Mouse (Mus musculus): ENCODE measurements around the gene Rhobtb3. TPM values are rescaled to one million over a fixed set of nuclear protein-coding genes. Genes with fewer than 3 reads are reported as not detected.
"Not testable (repeated sequence)": the region's sequence is repeated elsewhere in the genome, so short reads cannot be mapped to it uniquely, and the experiment has no call there.

Rhobtb3 gene
- polyA plus RNA-seq, 1 experiment, result 0.55 TPM

DNA sequence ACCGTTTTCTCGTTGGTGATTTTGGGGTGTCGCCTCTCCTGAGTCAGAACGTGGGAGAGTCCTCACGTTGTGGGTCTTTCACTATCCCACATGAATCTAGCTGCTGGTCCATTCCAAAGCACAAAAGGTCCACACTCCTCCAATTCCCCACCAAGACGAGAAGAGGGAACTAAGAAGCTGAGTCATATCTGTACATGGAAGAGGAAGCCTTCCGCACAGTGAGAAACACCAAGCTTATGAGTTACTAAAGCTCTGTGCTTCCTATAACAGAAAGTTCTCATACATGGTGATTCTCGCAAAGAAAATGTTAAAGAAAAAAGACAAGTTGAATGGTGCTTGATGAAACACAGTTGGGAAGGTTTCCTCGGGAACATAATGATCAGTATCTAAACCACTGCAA is 120.5 kb downstream of the Rhobtb3 start:
- Histone ChIP-seq H3K27ac (ENCODE audit: insufficient read depth, low read depth, low read length) (peak overlapping the region; percentile 51), H3K4me3 (ENCODE audit: insufficient read depth, low read length) (no peak overlapping the region), H3K4me1 (ENCODE audit: control insufficient read depth, insufficient read depth, low read length) (peaks cover 33% of the 10 kb centered on the region)
- TF ChIP-seq CTCF (IDR thresholded peaks at IDR 0.05; ENCODE audit: low read depth, low read length), result no peak
- no peak for TF ChIP-seq POLR2A (IDR thresholded peaks at IDR 0.05; ENCODE audit: borderline replicate concordance, low read depth, low read length)

DNA sequence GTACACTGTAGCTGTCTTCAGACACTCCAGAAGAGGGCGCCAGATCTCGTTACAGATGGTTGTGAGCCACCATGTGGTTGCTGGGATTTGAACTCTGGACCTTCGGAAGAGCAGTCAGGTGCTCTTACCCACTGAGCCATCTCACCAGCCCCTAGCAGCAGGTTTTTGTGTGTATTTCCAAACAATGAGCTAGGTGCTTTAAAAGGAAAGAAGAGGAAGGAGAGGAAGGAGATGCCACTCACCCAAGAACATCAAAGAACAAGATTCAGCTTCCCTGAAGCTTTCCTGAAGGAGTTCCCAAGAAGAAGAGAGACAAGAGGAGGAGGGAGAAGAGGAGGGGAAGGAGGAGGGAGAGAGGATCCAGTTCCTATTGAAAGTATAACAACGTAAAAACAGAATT is 121.4 kb downstream of the Rhobtb3 start:
- H3K4me3 ChIP-seq (ENCODE audit: insufficient read depth, low read length); H3K27ac ChIP-seq (ENCODE audit: insufficient read depth, low read depth, low read length): not testable (repeated sequence)
- H3K4me1 ChIP-seq (ENCODE audit: control insufficient read depth, insufficient read depth, low read length), result peaks cover 33% of the 10 kb centered on the region

DNA sequence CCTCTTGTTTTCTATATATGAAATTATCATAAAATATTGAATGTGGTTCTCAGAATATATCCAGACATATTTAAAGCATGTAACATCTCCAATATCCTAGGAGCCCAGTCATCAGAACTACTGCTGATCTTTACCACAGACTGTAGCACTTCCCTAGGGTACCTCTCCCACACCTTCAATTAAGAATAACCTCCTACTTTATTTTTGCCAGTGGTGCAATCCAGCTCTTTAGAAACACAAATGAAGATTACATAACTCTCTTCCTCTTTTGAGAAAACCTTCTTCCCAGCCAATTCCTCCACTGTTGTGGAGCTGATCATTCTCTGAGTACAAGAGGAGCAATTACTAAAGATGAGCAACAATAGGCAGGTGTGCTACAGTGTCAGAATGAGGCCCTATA is 123.8 kb downstream of the Rhobtb3 start:
- no peak overlapping the region for H3K4me3 ChIP-seq (ENCODE audit: insufficient read depth, low read length)
- no peak for TF ChIP-seq POLR2A (IDR thresholded peaks at IDR 0.05; ENCODE audit: borderline replicate concordance, low read depth, low read length)
- TF ChIP-seq CTCF (IDR thresholded peaks at IDR 0.05; ENCODE audit: low read depth, low read length), result no peak

More for the DNA sequence above, 123.8 kb downstream of the Rhobtb3 start:
- Histone ChIP-seq H3K4me1 (ENCODE audit: control insufficient read depth, insufficient read depth, low read length) (peaks cover 19% of the 10 kb centered on the region), H3K27ac (ENCODE audit: insufficient read depth, low read depth, low read length) (no peak overlapping the region)

Other genes starting within 250 kb of the Rhobtb3 start
- gene Ell2, start 237.2 kb downstream of the Rhobtb3 start, polyA plus RNA-seq (2012; ENCODE audit: insufficient read depth, insufficient read length, missing spikeins), result 34.7 and 37.3 TPM in 2 replicates
- gene Glrx, start 104.1 kb downstream of the Rhobtb3 start, polyA plus RNA-seq (2012; ENCODE audit: insufficient read depth, insufficient read length, missing spikeins), result 112 and 121 TPM in 2 replicates
- gene Spata9, start 23.2 kb upstream of the Rhobtb3 start, polyA plus RNA-seq (2012; ENCODE audit: insufficient read depth, insufficient read length, missing spikeins), result not detected in 2 replicates
- 15.3 and 24.7 TPM in 2 replicates for gene Rfesd, start 74.8 kb upstream of the Rhobtb3 start, polyA plus RNA-seq (2012; ENCODE audit: insufficient read depth, insufficient read length, missing spikeins)
- not detected in 2 replicates for gene Gpr150, start 113.1 kb upstream of the Rhobtb3 start, polyA plus RNA-seq (2012; ENCODE audit: insufficient read depth, insufficient read length, missing spikeins)
- 23.0 and 26.7 TPM in 2 replicates for gene Arsk, start 154.7 kb upstream of the Rhobtb3 start, polyA plus RNA-seq (2012; ENCODE audit: insufficient read depth, insufficient read length, missing spikeins)
- gene Ttc37, start 154.8 kb upstream of the Rhobtb3 start, polyA plus RNA-seq (2012; ENCODE audit: insufficient read depth, insufficient read length, missing spikeins), result 8.6 and 10.6 TPM in 2 replicates

Data from bone marrow macrophage, adult 2 months (primary cell).